ENCODE assay signal across 23 mouse cellular contexts in the genomic region with DNA sequence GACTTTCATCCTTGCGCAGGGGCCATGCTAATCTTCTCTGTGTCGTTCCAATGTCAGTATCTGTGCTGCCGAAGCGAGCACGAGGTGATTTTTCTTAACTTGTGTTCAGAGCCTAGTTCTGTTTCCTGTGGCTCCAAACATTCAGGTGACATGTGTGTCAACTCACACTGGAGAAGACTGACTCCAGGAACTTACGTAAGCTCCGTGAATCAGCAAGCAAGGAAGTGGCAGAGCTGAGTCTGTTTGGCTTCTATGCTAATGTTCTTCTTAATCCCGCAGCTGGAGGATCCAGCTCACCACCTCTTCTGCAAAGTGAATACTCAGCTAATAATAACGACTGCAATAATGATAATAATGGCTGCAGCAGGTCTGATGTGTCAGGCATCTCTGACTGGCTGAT. TPM values are rescaled to one million over a fixed set of nuclear protein-coding genes. Genes with fewer than 3 reads are reported as not detected.
DNase-seq lines count a peak whose midpoint lies in the region; ATAC-seq and TF ChIP-seq lines count a peak whose summit lies in the region.
"Had no signal": no experiment of that assay in that cellular context is flagged by ENCODE, and none has a peak within 500 bp of the region (broad histone marks: within the 10 kb centered on the region; RNA-seq: fewer than 3 reads in every experiment).

No protein-coding gene starts in this region.

- DNase-seq in liver, embryonic 13.5 days: no peak
- no peak for DNase-seq in liver, embryonic 11.5 days (ENCODE audit: low spot score)
- no peak for DNase-seq in liver, embryonic 14.5 days (ENCODE audit: low read depth in 3 of 3, low spot score in 3 of 3)
- DNase-seq in urinary bladder, postnatal 4 days (ENCODE audit: low spot score in 2 of 2): no peak
- no peak for DNase-seq in frontal cortex, postnatal 36 days (ENCODE audit: low spot score in 2 of 2)
- DNase-seq: adrenal gland, adult 8-10 months; cerebellum, adult 8-10 months; cerebellum, postnatal 36 days; forebrain, postnatal 0 days; gastrocnemius, postnatal 36 days; heart, postnatal 36 days; kidney, adult 8-10 months; kidney, postnatal 10 days; lung, embryonic 14.5 days; lung, postnatal 4 days; thymus, postnatal 25 days had no signal

- peaks cover 94% of the 10 kb centered on the region for H3K4me1 ChIP-seq in liver, embryonic 13.5 days (replicated peaks)
- peaks cover 38% of the 10 kb centered on the region for H3K4me1 ChIP-seq in liver, embryonic 11.5 days (replicated peaks; ENCODE audit: control insufficient read depth, insufficient read depth, low read length)
- peaks cover 31% of the 10 kb centered on the region for H3K4me1 ChIP-seq in bone marrow macrophage, adult 2 months (ENCODE audit: control insufficient read depth, insufficient read depth, low read length)
- peaks cover 65 to 75% of the 10 kb centered on the region in 2 experiments for H3K4me1 ChIP-seq in liver, embryonic 14.5 days (replicated peaks; ENCODE audit: control insufficient read depth in 2 of 2, insufficient read depth in 2 of 2, low read length in 1 of 2)
- H3K4me1 ChIP-seq: limb, embryonic 13.5 days had no signal

- H3K9me3 ChIP-seq in liver, embryonic 13.5 days (replicated peaks): no peaks in the 10 kb centered on the region
- H3K9me3 ChIP-seq in liver, embryonic 11.5 days (ENCODE audit: control insufficient read depth, low read length): no peaks in the 10 kb centered on the region
- no peaks in the 10 kb centered on the region for H3K9me3 ChIP-seq in liver, embryonic 14.5 days (ENCODE audit: control insufficient read depth, low read length)
- H3K9me3 ChIP-seq: heart, embryonic 15.5 days; limb, embryonic 13.5 days had no signal

- peak overlapping the region; percentile 98 for H3K27ac ChIP-seq in liver, embryonic 13.5 days
- H3K27ac ChIP-seq in liver, embryonic 11.5 days (ENCODE audit: low read depth, low read length): no peak overlapping the region
- H3K27ac ChIP-seq in bone marrow macrophage, adult 2 months (ENCODE audit: insufficient read depth, low read depth, low read length): 0 out of 2 replicates have a peak overlapping the region, but pooled peaks have one; percentile 35
- peak overlapping the region; percentile 72 for H3K27ac ChIP-seq in liver, embryonic 14.5 days
- H3K27ac ChIP-seq: heart, embryonic 15.5 days; hindbrain, embryonic 14.5 days; limb, embryonic 13.5 days had no signal

- no peak overlapping the region for H3K4me3 ChIP-seq in liver, embryonic 13.5 days (replicated peaks)
- no peak overlapping the region for H3K4me3 ChIP-seq in liver, embryonic 11.5 days (ENCODE audit: low read depth, low read length)
- H3K4me3 ChIP-seq in bone marrow macrophage, adult 2 months (ENCODE audit: insufficient read depth, low read length): no peak overlapping the region
- no peak overlapping the region for H3K4me3 ChIP-seq in liver, embryonic 14.5 days (ENCODE audit: insufficient read depth in 1 of 2, low read depth in 2 of 2, low read length in 2 of 2)
- H3K4me3 ChIP-seq: heart, embryonic 15.5 days; limb, embryonic 13.5 days had no signal

- H3K9ac ChIP-seq in liver, embryonic 13.5 days: peak overlapping the region; percentile 75
- H3K9ac ChIP-seq in liver, embryonic 11.5 days (ENCODE audit: low read depth, low read length): no peak overlapping the region
- H3K9ac ChIP-seq in liver, embryonic 14.5 days (replicated peaks): peak overlapping the region; percentile 24; the same call in 1 of the 2 replicates
- H3K9ac ChIP-seq: forebrain, postnatal 0 days; heart, embryonic 15.5 days; hindbrain, embryonic 14.5 days; limb, embryonic 13.5 days; lung, embryonic 14.5 days had no signal

- 45% methylated on average over 9 of the region's 9 CpGs for WGBS in liver, embryonic 13.5 days (ENCODE audit: insufficient replicate concordance)
- WGBS in liver, embryonic 11.5 days: 49% methylated on average over 9 of the region's 9 CpGs
- WGBS in liver, embryonic 14.5 days (ENCODE audit: insufficient replicate concordance): 47% methylated on average over 9 of the region's 9 CpGs

- no peaks in the 10 kb centered on the region for H3K27me3 ChIP-seq in liver, embryonic 13.5 days
- no peaks in the 10 kb centered on the region for H3K27me3 ChIP-seq in liver, embryonic 11.5 days (replicated peaks; ENCODE audit: control insufficient read depth, insufficient read depth, low read length)
- H3K27me3 ChIP-seq in liver, embryonic 14.5 days (ENCODE audit: control insufficient read depth, insufficient read depth, low read length): no peaks in the 10 kb centered on the region
- H3K27me3 ChIP-seq: heart, embryonic 15.5 days had no signal

- TF ChIP-seq POLR2A in bone marrow macrophage, adult 2 months (IDR thresholded peaks at IDR 0.05; ENCODE audit: borderline replicate concordance, low read depth, low read length): no peak

- H3K4me2 ChIP-seq in liver, embryonic 13.5 days: no peak overlapping the region
- no peak overlapping the region for H3K4me2 ChIP-seq in liver, embryonic 11.5 days
- H3K4me2 ChIP-seq in liver, embryonic 14.5 days (ENCODE audit: low read depth): peak overlapping the region; percentile 11; the same call in 1 of the 2 replicates
- H3K4me2 ChIP-seq: heart, embryonic 15.5 days; hindbrain, embryonic 14.5 days; limb, embryonic 13.5 days; lung, embryonic 14.5 days; midbrain, embryonic 11.5 days had no signal

- no peak for TF ChIP-seq CTCF in bone marrow macrophage, adult 2 months (IDR thresholded peaks at IDR 0.05; ENCODE audit: low read depth, low read length)
- no peak for TF ChIP-seq CTCF in liver, embryonic 14.5 days (IDR thresholded peaks at IDR 0.05; ENCODE audit: low read depth)

- H3K36me3 ChIP-seq in liver, embryonic 13.5 days: no peaks in the 10 kb centered on the region
- H3K36me3 ChIP-seq in liver, embryonic 11.5 days (ENCODE audit: control insufficient read depth, insufficient read depth, low read length): no peaks in the 10 kb centered on the region
- H3K36me3 ChIP-seq in liver, embryonic 14.5 days (replicated peaks; ENCODE audit: control insufficient read depth, insufficient read depth, low read depth): no peaks in the 10 kb centered on the region
- H3K36me3 ChIP-seq: heart, embryonic 15.5 days; limb, embryonic 13.5 days had no signal

- ATAC-seq in liver, embryonic 13.5 days (ENCODE audit: low read depth): no peak
- no peak for ATAC-seq in liver, embryonic 11.5 days (replicated peaks; ENCODE audit: low FRiP score)
- ATAC-seq in liver, embryonic 14.5 days (ENCODE audit: insufficient read depth): no peak
- ATAC-seq in megakaryocyte progenitor cell, adult 5-6 weeks (replicated peaks; ENCODE audit: poor library complexity): peak; percentile 52
- ATAC-seq in erythroid progenitor cell, adult 5-6 weeks (replicated peaks; ENCODE audit: low FRiP score, poor library complexity, severe bottlenecking): no peak
- ATAC-seq: forebrain, postnatal 0 days had no signal

- no peak for TF ChIP-seq EP300 in liver, embryonic 14.5 days (IDR thresholded peaks at IDR 0.05; ENCODE audit: low read depth)

RNA-seq across cellular contexts. Expression of a gene that starts 25.9 kb away (rescaled TPM):
- 26.5 and 26.8 TPM in 2 replicates for polyA plus RNA-seq in liver, embryonic 13.5 days (2015; fragmentation: Nextera tagmentation; extraction: Ambion mirVana)
- polyA plus RNA-seq in liver, embryonic 11.5 days (2014; fragmentation: Nextera tagmentation; extraction: Ambion mirVana): 34.6 and 43.3 TPM in 2 replicates
- polyA plus RNA-seq in bone marrow macrophage, adult 2 months (2012; ENCODE audit: insufficient read depth, insufficient read length, missing spikeins): 61.2 and 65.5 TPM in 2 replicates
- 37.6 and 57.5 TPM in 2 replicates for polyA plus RNA-seq in liver, embryonic 14.5 days (2012; rRNA removed)
- polyA plus RNA-seq in liver, embryonic 14.5 days (2014; fragmentation: Nextera tagmentation; extraction: Ambion mirVana): 35.5 and 41.9 TPM in 2 replicates
- 153 and 167 TPM in 2 replicates for total RNA-seq in megakaryocyte progenitor cell, adult 5-6 weeks (2015)
- total RNA-seq in megakaryocyte progenitor cell, adult 5-6 weeks (2017): 135 and 168 TPM in 2 replicates
- total RNA-seq in erythroid progenitor cell, adult 5-6 weeks (2015; ENCODE audit: low replicate concordance): 742 and 897 TPM in 2 replicates
- 1,089 and 1,449 TPM in 2 replicates for total RNA-seq in erythroid progenitor cell, adult 5-6 weeks (2017; ENCODE audit: low replicate concordance)
